Mouse (Mus musculus) c-Kit-positive CD71-positive TER-119-negative erythroid progenitor cells, embryonic 14.5 days (primary cell): ENCODE measurements around the gene Ehd2.

ENCODE experiments used
- DNase-seq: peaks from one replicate; pipeline ENCODE4 v3.0.0-alpha.2; 2013; ENCODE audit warnings: low read depth

Ehd2 gene

DNA sequence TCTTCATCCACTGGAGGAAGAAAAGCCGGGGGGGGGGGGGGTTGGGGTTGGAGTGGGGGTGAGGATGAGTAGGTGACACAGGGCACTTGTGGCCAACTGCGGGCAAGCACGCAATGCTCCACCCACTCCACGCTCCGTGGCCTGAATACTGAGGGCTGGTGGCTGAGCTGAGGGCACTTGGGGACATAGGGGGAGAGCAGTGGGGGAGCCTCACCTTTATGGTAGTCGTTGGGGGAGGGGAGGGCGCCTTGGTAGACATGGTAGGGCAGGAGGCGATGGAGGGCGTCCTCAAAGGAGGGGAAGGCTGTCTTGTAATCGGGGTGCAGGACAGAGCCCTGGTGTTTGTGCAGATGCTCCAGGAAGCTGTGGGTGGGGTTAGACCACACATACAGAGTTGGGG, 8.1 kb upstream of the Ehd2 start:
- DNase-seq = no peak

- peak; percentile 46 for DNase-seq
These were observed 7.3 kb upstream of the Ehd2 start for GRCm38 (mm10) chr7:15974712-15975111.

DNA sequence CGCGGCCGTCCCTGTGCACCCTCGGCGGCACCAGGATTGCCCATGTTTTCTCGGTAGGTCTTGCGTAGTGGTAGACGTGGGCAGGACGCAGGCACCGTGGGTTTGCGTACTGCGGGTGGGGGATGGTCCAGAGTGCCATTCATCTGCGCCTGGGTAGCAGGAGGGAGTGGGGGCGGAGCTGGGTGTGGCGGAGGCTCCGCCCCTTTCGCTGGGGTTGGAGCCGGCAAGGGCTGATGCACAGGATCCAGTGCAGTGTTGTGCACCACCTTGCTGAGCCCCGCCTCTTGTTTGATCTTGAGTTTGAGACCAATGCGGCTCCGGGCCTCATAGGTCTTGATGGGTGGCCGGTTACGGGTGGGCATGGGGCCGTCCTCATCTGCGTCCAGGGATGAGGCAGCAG, 4.9 kb upstream of the Ehd2 start:
- DNase-seq = no peak

- no peak for DNase-seq
These were observed 2.3 kb upstream of the Ehd2 start for GRCm38 (mm10) chr7:15969674-15970073.

DNA sequence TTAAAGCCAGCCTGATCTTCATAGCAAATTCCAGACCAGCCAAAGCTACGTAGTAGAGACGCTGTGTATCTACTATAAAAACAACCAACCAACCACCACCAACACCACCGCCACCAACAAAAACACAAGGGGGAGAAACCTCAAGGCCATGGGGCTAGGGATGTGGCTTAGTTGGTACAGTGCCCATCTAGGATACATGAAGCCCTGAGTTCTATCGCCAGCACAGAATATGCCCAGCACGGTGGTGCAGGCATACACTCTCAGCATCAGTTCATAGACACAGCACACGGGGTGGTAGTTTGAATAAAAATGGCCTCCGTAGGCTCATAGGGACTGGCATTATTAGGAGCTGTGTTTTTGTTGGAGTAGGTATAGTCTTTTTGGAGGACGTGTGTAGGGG, 955 bp upstream of the Ehd2 start:
- no peak for DNase-seq

DNA sequence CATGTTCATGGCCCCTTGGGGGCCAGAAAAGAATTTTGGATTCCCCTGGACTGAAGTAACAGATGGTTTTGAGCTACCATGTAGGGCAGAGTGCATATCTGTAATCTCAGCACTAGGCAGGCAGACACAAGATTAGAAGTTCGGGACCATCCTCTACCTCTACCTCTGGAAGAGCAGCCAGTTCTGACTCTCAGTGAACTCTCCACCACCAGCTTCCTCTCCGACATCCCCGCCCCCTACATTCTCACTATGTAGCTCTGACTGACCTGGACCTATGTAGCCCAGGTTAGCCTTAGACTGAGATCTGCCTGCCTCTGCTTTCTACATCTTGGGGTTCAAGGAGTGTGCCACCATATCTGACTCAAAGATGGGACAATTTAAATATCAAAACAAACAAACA, 878 bp downstream of the Ehd2 start:
- DNase-seq = no peak

GRCm38 (mm10) chr7:15963798-15964652, 3.3 kb downstream of the Ehd2 start:
- no peak for DNase-seq

DNA sequence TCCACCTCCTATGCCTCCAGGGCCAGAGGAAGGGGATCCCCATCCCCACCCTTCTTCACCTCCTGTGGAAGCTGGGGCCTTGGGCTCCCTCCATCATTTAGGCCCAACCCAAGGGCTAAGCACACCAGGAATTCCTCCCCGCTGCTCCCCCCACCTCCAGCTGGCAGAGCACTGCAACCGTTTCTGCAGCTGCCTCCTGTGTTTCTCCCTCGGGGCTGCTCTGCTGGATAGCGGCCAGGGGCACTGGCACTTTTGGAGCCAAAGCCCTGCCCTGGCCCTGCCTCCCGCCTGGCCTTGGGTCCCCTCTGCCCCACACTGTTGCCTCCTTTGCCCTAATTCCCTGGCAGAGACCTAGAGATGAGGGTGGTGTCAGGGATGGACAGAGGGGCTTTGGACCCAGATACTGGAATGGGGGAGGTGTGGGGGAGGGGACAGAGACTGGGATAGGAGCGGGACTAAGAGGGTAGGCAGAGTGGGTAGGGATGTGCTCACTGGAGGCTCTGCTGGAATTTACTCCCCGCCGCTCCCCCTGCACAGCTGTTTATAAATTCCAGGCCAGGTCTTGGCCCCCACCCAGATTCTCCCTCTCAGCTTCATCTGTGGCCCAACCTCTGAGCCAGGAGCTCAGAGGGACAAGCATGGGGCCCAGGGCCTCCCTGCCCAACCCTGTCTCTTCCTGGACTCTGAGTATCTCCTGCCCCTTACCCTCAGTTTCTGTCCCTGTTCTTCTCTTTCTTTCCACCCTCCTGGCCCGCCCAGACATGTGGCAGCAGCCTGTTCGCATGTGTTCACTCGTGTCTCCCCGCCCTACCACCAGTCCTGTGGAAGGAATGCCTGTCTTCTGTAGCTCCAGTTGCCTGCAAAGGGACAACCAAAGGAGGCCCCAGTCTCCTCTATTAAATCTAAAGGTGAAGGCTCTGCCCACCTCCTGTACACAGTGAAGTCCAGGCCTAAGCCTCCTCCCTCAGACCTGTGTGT, 4.8 kb downstream of the Ehd2 start:
- DNase-seq = no peak

DNA sequence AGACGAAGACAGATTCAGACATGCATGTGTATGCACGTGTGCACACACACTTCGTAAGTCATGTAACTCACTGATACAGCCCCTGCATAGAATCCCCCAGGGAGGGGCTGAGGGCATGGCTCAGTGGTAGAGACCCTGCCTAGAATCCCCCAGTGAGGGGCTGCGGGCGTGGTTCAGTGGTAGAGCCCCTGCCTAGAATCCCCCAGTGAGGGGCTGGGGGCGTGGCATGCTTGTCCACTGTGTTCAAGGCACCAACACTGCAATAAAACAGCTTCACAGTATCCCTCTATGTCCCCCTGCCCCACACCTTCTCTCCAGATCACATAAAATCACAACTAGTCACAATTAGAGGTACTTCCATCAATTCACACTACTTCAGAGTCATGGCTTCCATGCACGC, 5.6 kb downstream of the Ehd2 start:
- no peak for DNase-seq

GRCm38 (mm10) chr7:15961239-15961638, 6.1 kb downstream of the Ehd2 start:
- DNase-seq = no peak

- DNase-seq = no peak
These were observed 6.7 kb downstream of the Ehd2 start for GRCm38 (mm10) chr7:15960691-15961090.

GRCm38 (mm10) chr7:15956143-15956542, 11.2 kb downstream of the Ehd2 start:
- no peak for DNase-seq

DNA sequence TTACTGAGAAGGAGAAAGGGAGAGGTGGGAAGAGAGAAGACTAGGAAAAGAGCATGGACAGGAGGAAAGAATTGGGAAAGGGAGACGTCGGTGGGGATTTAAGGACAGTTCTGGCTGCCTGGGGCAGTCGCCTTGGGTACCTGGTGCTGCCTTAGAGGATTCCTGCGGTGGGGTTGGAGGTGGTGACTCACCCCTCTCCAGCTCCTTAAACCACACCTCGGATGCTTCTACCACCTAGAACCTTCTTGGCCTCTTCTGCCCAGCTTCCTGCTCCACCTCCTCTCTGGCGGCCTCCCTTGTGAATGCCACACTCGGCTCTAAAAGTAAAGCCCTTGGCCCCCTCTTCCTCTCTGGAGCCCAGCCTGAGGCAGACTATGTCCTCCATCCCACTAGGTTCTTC, 11.9 kb downstream of the Ehd2 start:
- no peak for DNase-seq

GRCm38 (mm10) chr7:15954978-15955443, 12.4 kb downstream of the Ehd2 start:
- DNase-seq = no peak

DNA sequence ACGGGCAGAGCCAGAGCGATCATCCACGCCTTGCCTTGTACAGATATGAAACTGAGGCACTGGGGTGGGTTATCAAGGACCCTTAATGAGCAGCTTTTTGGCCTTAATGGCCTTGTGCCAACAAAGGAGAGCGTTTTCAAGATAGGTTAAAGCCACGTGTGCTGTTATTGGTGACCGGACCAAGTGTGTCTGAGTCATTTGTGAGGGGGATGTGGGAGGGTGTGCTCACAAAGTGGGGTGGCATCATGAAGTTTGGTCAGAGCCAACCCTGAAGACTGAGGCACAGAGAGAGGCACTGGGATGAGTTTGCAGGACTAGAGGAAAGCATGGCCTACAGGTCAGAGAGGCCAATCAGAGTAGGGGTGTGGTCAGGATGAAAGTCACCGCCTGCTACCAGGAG, 12.9 kb downstream of the Ehd2 start:
- no peak for DNase-seq

- no peak for DNase-seq
These were observed 13.9 kb downstream of the Ehd2 start for GRCm38 (mm10) chr7:15953307-15954074.

- DNase-seq = peak; percentile 88
These were observed 15.0 kb downstream of the Ehd2 start for GRCm38 (mm10) chr7:15952416-15952815.

DNA sequence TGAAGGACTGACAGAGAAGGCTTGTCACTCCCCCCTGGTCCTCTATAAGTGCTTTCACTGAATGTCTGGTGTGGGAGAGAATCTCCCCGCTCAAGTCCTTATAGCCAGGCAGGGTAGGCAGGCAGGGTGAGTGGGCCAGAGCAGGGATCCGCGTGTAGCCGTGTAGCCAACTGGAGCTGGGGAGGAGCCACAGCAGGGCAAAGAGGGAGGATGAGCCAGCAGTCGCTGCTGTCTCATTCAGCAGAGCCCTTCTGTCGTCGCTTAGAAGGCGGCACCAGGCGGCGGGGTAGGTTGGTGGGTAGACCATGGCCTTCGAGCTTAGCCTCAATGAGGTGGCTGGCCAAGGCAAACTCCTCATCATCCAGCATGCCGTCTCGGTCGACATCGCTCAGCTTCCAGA, 17.4 kb downstream of the Ehd2 start:
- no peak for DNase-seq

DNA sequence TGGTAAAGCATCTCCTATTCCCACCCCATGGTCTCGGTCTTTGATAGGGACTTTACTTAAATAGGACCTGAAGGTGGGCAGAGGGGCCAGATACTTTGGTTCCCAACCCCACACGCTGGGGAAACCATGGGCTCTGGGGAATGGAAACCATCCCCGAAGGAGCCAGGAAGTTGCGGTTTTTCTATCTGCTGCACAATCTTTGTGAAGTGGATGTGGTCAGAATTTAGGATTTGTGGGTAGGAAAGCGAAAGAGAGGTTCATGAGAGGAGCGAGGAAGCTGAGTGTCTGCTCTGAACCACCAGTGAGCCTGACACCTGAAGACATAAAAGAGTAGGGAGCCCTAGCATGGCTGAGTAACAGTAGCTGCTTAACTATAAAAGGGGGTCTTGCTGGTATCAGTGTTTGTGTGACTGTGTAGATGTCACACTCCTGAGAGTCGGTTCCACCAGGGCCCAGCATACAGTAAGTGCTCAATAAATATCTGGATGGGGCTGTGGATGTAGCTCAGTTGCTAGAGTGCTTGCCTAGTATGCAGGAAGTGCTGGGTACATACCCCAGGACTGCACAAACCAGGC, 18.1 kb downstream of the Ehd2 start:
- DNase-seq = no peak

DNA sequence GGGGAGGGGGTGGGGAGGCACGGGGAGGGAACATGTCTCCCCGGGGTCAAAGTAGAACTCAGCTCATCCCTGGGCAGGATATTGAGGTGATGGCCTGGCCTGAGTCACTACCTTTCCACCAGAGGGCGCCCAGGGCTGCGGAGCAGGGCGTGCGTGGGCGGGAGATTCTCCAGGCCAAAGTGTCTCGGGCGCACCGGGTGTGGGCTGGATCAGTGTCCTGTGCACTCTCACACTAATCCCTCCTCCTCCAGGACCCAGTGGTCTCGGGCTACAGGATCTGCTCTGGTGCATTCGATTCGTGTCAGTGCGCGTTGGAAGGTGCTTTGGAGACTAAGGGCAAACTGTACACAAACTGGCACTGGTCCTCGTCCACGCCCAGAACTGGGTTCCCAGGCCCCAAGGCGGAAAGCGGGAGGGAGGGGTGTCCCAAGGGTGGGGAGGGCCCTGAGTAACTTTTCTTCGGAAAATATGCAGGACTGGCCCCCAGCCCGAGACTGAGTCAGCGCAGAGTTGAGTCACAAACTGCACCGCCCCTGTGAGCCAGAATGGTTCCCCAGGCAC, 18.9 kb downstream of the Ehd2 start:
- DNase-seq = peak; percentile 77

GRCm38 (mm10) chr7:15947653-15948260, 19.6 kb downstream of the Ehd2 start:
- DNase-seq = no peak
